Mouse (Mus musculus) ES-E14 (cell line): ENCODE measurements around the gene Man2a1.

Experiments used
- CHD2 ChIP-seq: IDR thresholded peaks from 2 replicates; pipeline ENCODE4 v1.6.1; 2014; ENCODE audit warnings: mild to moderate bottlenecking, low read depth, low read length, inconsistent platforms
- HCFC1 ChIP-seq: IDR thresholded peaks from 2 replicates; pipeline ENCODE4 v1.6.1; 2012; ENCODE audit warnings: low read length, inconsistent platforms, borderline replicate concordance; ENCODE audit not compliant: insufficient read depth
- MAFK ChIP-seq: IDR thresholded peaks from 2 replicates; pipeline ENCODE4 v1.6.1; 2014; ENCODE audit warnings: mild to moderate bottlenecking, low read depth, low read length, inconsistent platforms; ENCODE audit not compliant: insufficient read depth
- ZC3H11A ChIP-seq: IDR thresholded peaks from 2 replicates; pipeline ENCODE4 v1.6.1; 2012; ENCODE audit warnings: low read depth, mild to moderate bottlenecking, inconsistent platforms, low read length, borderline replicate concordance
- ZNF384 ChIP-seq: IDR thresholded peaks from 2 replicates; pipeline ENCODE4 v1.6.1; 2012; ENCODE audit warnings: low read depth, low read length, inconsistent platforms

- TF ChIP-seq CHD2 = no peak
- TF ChIP-seq MAFK = no peak
- no peak for TF ChIP-seq ZNF384
- no peak for TF ChIP-seq ZC3H11A
- no peak for TF ChIP-seq HCFC1
These were observed 18.5 kb downstream of the Man2a1 start for GRCm38 (mm10) chr17:64618996-64619395.
